Mouse (Mus musculus): Measurements from ENCODE around the gene Nrxn2.
A peak's percentile ranks its signal among the peaks of the same experiment; 100 is the strongest.

DNA sequence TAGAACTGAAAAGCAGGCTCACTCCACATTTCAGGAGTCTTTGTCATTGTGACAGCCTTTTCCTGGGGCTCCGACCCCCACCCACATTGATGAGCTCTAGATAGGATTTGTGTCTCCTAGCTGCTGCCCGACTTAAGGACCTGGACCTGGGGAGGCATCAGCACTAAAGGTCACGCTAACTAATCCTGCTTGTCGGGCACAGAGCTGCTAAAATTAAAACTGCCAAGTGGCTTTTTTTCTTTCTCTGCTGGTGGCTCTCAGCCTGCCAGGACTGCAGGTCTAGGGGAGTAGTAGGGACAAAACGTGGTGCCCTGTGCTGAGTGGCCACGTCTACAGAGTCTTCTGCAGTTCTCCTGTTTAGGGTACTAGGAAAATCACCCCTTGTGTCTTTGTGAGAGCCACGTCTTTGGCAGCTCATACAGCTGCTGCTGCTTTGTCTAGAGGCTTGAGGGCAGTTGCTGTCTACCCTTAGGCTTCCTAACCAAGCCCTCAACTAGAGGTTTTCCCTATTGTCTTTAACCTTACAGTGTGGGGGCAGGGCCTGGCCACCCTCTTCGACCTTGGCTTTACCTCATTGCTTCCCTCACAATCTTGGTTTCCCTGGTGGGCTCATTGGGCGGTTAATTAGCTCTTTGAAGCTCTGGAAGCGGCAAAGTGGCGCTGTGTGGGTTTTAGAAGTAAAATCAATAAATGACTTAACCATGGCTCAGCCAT, 41.0 kb upstream of the Nrxn2 start:
- TF ChIP-seq POLR2A (IDR thresholded peaks at IDR 0.05; ENCODE audit: insufficient read length, low read depth): no peak
- TF ChIP-seq E2F4 (IDR thresholded peaks at IDR 0.05; ENCODE audit: insufficient read depth): no peak
- TF ChIP-seq TCF12 (IDR thresholded peaks at IDR 0.05; ENCODE audit: insufficient read depth, poor library complexity, severe bottlenecking): no peak
- TF ChIP-seq MAX (IDR thresholded peaks at IDR 0.05; ENCODE audit: low read depth): no peak
- TF ChIP-seq USF1 (IDR thresholded peaks at IDR 0.05; ENCODE audit: low read depth): no peak
- peak; percentile 22 for TF ChIP-seq POLR2AphosphoS2 (IDR thresholded peaks at IDR 0.05; ENCODE audit: insufficient read length, low read depth)
- TF ChIP-seq MYOD1 (IDR thresholded peaks at IDR 0.05; ENCODE audit: control insufficient read depth in 1 of 3, insufficient read length in 2 of 3, low read depth in 2 of 3): no peak
- no peak for TF ChIP-seq CEBPB (IDR thresholded peaks at IDR 0.05; ENCODE audit: insufficient read depth, poor library complexity, severe bottlenecking)
